Mouse (Mus musculus) MEL (cell line): ENCODE results near the gene Crebbp.

Experiments used
- CHD1 ChIP-seq: IDR thresholded peaks from 2 replicates; pipeline ENCODE4 v1.6.1; 2012; ENCODE audit warnings: low read depth, mild to moderate bottlenecking, inconsistent platforms, low read length, improper control_type of control experiment
- CTCF ChIP-seq, 3 experiments: IDR thresholded peaks in 2 of 3; conservative IDR thresholded peaks in 1 of 3; 2 replicates each; pipeline ENCODE4 v1.5.1; 2011 to 2012; ENCODE audit warnings: low read length in 3 of 3, low read depth in 2 of 3, mild to moderate bottlenecking in 2 of 3, improper control_type of control experiment in 1 of 3, inconsistent platforms in 1 of 3, mixed read lengths in 1 of 3, moderate library complexity in 1 of 3; ENCODE audit not compliant: control insufficient read depth in 1 of 3, insufficient read depth in 1 of 3, poor library complexity in 1 of 3, severe bottlenecking in 1 of 3
- GABPA ChIP-seq: IDR thresholded peaks from 2 replicates; pipeline ENCODE4 v1.6.1; 2012; ENCODE audit warnings: low read depth, mild to moderate bottlenecking, inconsistent platforms, low read length, improper control_type of control experiment, moderate library complexity
- GATA1 ChIP-seq: IDR thresholded peaks from 2 replicates; pipeline ENCODE4 v1.6.1; 2011; ENCODE audit warnings: low read depth, low read length, improper control_type of control experiment
- POLR2A ChIP-seq, 2 experiments: IDR thresholded peaks; 2 replicates each; pipeline ENCODE4 v1.6.1; 2011 to 2012; ENCODE audit warnings: low read length in 2 of 2, mild to moderate bottlenecking in 2 of 2, control low read depth in 1 of 2, improper control_type of control experiment in 1 of 2, low read depth in 1 of 2, moderate library complexity in 1 of 2; ENCODE audit not compliant: control insufficient read depth in 1 of 2, insufficient read depth in 1 of 2, poor library complexity in 1 of 2
- RAD21 ChIP-seq: IDR thresholded peaks from 2 replicates; pipeline ENCODE4 v1.6.1; 2011; ENCODE audit warnings: mild to moderate bottlenecking, low read depth, low read length, improper control_type of control experiment
- SMC3 ChIP-seq: IDR thresholded peaks from 2 replicates; pipeline ENCODE4 v1.6.1; 2011; ENCODE audit warnings: low read depth, low read length, improper control_type of control experiment
- TBP ChIP-seq: IDR thresholded peaks from 2 replicates; pipeline ENCODE4 v1.8.0; 2011; ENCODE audit warnings: low read depth, low read length, improper control_type of control experiment
- TCF12 ChIP-seq: IDR thresholded peaks from 2 replicates; pipeline ENCODE4 v1.6.1; 2014; ENCODE audit warnings: low read depth, mild to moderate bottlenecking, inconsistent platforms, low read length, improper control_type of control experiment, moderate library complexity

DNA sequence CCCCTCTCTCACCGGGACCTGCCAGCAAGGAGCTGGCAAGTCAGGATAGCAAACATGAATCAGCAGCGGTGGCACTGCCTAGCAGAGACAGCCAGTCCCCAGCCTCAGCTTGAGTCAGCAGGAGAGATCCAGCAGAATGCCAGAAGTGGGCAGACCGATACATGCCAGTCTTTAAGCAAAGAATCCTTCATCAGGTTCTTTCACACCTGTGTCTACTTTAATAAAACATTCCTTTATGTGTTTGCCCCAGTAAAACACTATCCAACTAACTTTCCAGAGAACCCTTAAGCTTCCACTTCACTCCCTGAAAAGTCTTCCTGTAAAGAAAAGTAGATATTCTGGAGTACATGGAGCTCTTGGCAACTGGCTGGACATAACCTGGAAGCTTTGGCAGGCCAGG is 35.0 kb upstream of the Crebbp start:
- TF ChIP-seq RAD21 (no peak), GATA1 (no peak), CTCF (IDR thresholded peaks at IDR 0.05 in 2 of 3, conservative IDR thresholded peaks at IDR 0.05 in 1 of 3; ENCODE audit: control insufficient read depth in 1 of 3, insufficient read depth in 1 of 3, low read depth in 2 of 3, low read length in 3 of 3, poor library complexity in 1 of 3, severe bottlenecking in 1 of 3) (no peak), SMC3 (no peak), TCF12 (no peak), GABPA (no peak), TBP (no peak), CHD1 (no peak), POLR2A (IDR thresholded peaks at IDR 0.05; ENCODE audit: control insufficient read depth in 1 of 2, insufficient read depth in 1 of 2, low read depth in 1 of 2, low read length in 2 of 2, poor library complexity in 1 of 2) (no peak)
